Mouse (Mus musculus) heart, embryonic 14.5 days (tissue): ENCODE measurements around the gene Fgd3. TPM values are rescaled to one million over a fixed set of nuclear protein-coding genes. Genes with fewer than 3 reads are reported as not detected.

ENCODE experiments used
- ATAC-seq: fragments of 200-750 bp; cut with Nextera tagmentation; 2 replicates; pipeline ENCODE4 v1.8.0; 2017; ENCODE audit warnings: low read depth, moderate TSS enrichment; ENCODE audit not compliant: insufficient number of reproducible peaks, insufficient read depth, low FRiP score
- H3K27ac ChIP-seq, 2 experiments: fragments of 200-500 bp in 1 of 2; fragments of 300-500 bp in 1 of 2; sonication (generic) in 1 of 2; replicated peaks in 1 of 2; 2 replicates each; pipeline ENCODE4 v1.5.1; 2012 to 2014; ENCODE audit warnings: low read depth in 2 of 2, low read length in 2 of 2, control low read depth in 1 of 2, mild to moderate bottlenecking in 1 of 2, mixed read lengths in 1 of 2; ENCODE audit not compliant: control insufficient read depth in 1 of 2, insufficient read depth in 1 of 2
- H3K27me3 ChIP-seq: fragments of 300-500 bp; sonication (generic); 2 replicates; pipeline ENCODE4 v1.6.1; 2014; ENCODE audit warnings: mild to moderate bottlenecking, low read length, control low read depth; ENCODE audit not compliant: control insufficient read depth, insufficient read depth
- H3K36me3 ChIP-seq: fragments of 300-500 bp; sonication (generic); 2 replicates; pipeline ENCODE4 v1.6.1; 2014; ENCODE audit warnings: mild to moderate bottlenecking, control low read depth, low read length, mixed read lengths; ENCODE audit not compliant: control insufficient read depth, insufficient read depth
- H3K4me1 ChIP-seq, 2 experiments: fragments of 200-500 bp in 1 of 2; fragments of 300-500 bp in 1 of 2; sonication (generic) in 1 of 2; 2 replicates each; pipeline ENCODE4 v1.6.1; 2012 to 2014; ENCODE audit warnings: low read length in 2 of 2, control low read depth in 1 of 2, mixed read lengths in 1 of 2; ENCODE audit not compliant: control insufficient read depth in 2 of 2, insufficient read depth in 2 of 2
- H3K4me2 ChIP-seq: fragments of 300-500 bp; sonication (generic); 2 replicates; pipeline ENCODE4 v1.6.1; 2014; ENCODE audit warnings: mild to moderate bottlenecking, low read length
- H3K4me3 ChIP-seq, 2 experiments: fragments of 200-500 bp in 1 of 2; fragments of 300-500 bp in 1 of 2; sonication (generic) in 1 of 2; 2 replicates each; pipeline ENCODE4 v1.5.1; 2012 to 2014; ENCODE audit warnings: low read length in 2 of 2, mild to moderate bottlenecking in 2 of 2, control low read depth in 1 of 2, low read depth in 1 of 2, moderate library complexity in 1 of 2; ENCODE audit not compliant: control insufficient read depth in 1 of 2, insufficient read depth in 1 of 2
- H3K9ac ChIP-seq: fragments of 300-500 bp; sonication (generic); 2 replicates; pipeline ENCODE4 v1.6.1; 2014; ENCODE audit warnings: mild to moderate bottlenecking, low read length
- H3K9me3 ChIP-seq: fragments of 300-500 bp; sonication (generic); 2 replicates; pipeline ENCODE4 v1.6.1; 2016; ENCODE audit warnings: low read length, control low read depth; ENCODE audit not compliant: control insufficient read depth
- WGBS: fragments of 180-500 bp; shearing (Covaris S2); extraction: QIAGEN DNeasy Blood & Tissue Kit; methylation state at CpG from one replicate; pipeline ENCODE4 v1.1.7; 2014; 5-methylcytosine and 5-hydroxymethylcytosine counted together
- polyA plus RNA-seq: library from polyadenylated mRNA; unstranded; fragments of >200 nt; fragmentation: Nextera tagmentation; extraction: Ambion mirVana; gene quantifications from 2 replicates; pipeline ENCODE4 v1.2.1, GENCODE M21; 2014

Gene Fgd3
- polyA plus RNA-seq, 1 experiment from 2014 or later, result 0.09 TPM

GRCm38 (mm10) chr13:49298514-49299381 is 21.4 kb downstream of the Fgd3 start:
- H3K9me3 ChIP-seq, result no peaks in the 10 kb centered on the region
- no peak overlapping the region for H3K9ac ChIP-seq
- no peak overlapping the region for H3K4me3 ChIP-seq
- H3K4me1 ChIP-seq, result no peaks in the 10 kb centered on the region
- no peak overlapping the region for H3K4me2 ChIP-seq
- no peaks in the 10 kb centered on the region for H3K36me3 ChIP-seq
- no peak for ATAC-seq
- no peaks in the 10 kb centered on the region for H3K27me3 ChIP-seq
- 71% methylated on average over 14 of the region's 14 CpGs for WGBS
- no peak overlapping the region; a peak in 1 of 4 replicates for H3K27ac ChIP-seq

GRCm38 (mm10) chr13:49296270-49296669 is 23.8 kb downstream of the Fgd3 start:
- 72% methylated on average over 7 of the region's 7 CpGs for WGBS
- Histone ChIP-seq H3K36me3 (no peaks in the 10 kb centered on the region), H3K4me1 (no peaks in the 10 kb centered on the region), H3K4me2 (no peak overlapping the region), H3K9me3 (peaks cover 5% of the 10 kb centered on the region; the same call in 1 of the 2 replicates), H3K27me3 (no peaks in the 10 kb centered on the region), H3K9ac (no peak overlapping the region), H3K4me3 (no peak overlapping the region), H3K27ac (no peak overlapping the region)
- no peak for ATAC-seq

GRCm38 (mm10) chr13:49294108-49294507 is 26.0 kb downstream of the Fgd3 start:
- Histone ChIP-seq H3K9ac (no peak overlapping the region), H3K27me3 (no peaks in the 10 kb centered on the region), H3K4me1 (no peaks in the 10 kb centered on the region), H3K4me3 (no peak overlapping the region), H3K36me3 (no peaks in the 10 kb centered on the region), H3K27ac (no peak overlapping the region), H3K4me2 (no peak overlapping the region), H3K9me3 (peaks cover 5% of the 10 kb centered on the region; the same call in 1 of the 2 replicates)
- WGBS, result 66% methylated on average over 9 of the region's 9 CpGs
- no peak for ATAC-seq

GRCm38 (mm10) chr13:49291949-49292348 is 28.2 kb downstream of the Fgd3 start:
- Histone ChIP-seq H3K9ac (no peak overlapping the region), H3K27ac (no peak overlapping the region), H3K9me3 (peaks cover 5% of the 10 kb centered on the region; the same call in 1 of the 2 replicates), H3K36me3 (no peaks in the 10 kb centered on the region), H3K4me2 (no peak overlapping the region), H3K27me3 (no peaks in the 10 kb centered on the region), H3K4me3 (no peak overlapping the region), H3K4me1 (no peaks in the 10 kb centered on the region)
- no peak for ATAC-seq
- 88% methylated on average over 6 of the region's 6 CpGs for WGBS

- H3K4me1 ChIP-seq, result no peaks in the 10 kb centered on the region
- no peak overlapping the region for H3K27ac ChIP-seq
- H3K27me3 ChIP-seq, result no peaks in the 10 kb centered on the region
- peaks cover 5% of the 10 kb centered on the region; the same call in 1 of the 2 replicates for H3K9me3 ChIP-seq
- no peak overlapping the region for H3K9ac ChIP-seq
- no peak for ATAC-seq
- H3K36me3 ChIP-seq, result no peaks in the 10 kb centered on the region
- WGBS, result 44% methylated on average over 1 of the region's 1 CpGs
- H3K4me3 ChIP-seq, result no peak overlapping the region
- H3K4me2 ChIP-seq, result no peak overlapping the region
These were observed 28.7 kb downstream of the Fgd3 start for GRCm38 (mm10) chr13:49291398-49291797.

GRCm38 (mm10) chr13:49287224-49287623 is 32.9 kb downstream of the Fgd3 start:
- Histone ChIP-seq H3K36me3 (no peaks in the 10 kb centered on the region), H3K27ac (no peak overlapping the region), H3K9ac (no peak overlapping the region), H3K4me1 (peaks cover 0 to under 1% of the 10 kb centered on the region in 2 experiments; a peak in 1 of 4 replicates), H3K9me3 (peaks cover 5% of the 10 kb centered on the region; the same call in 1 of the 2 replicates), H3K4me2 (no peak overlapping the region), H3K4me3 (no peak overlapping the region), H3K27me3 (no peaks in the 10 kb centered on the region)
- WGBS, result 86% methylated on average over 6 of the region's 6 CpGs
- no peak for ATAC-seq

GRCm38 (mm10) chr13:49286750-49287149 is 33.4 kb downstream of the Fgd3 start:
- Histone ChIP-seq H3K4me2 (no peak overlapping the region), H3K9me3 (peaks cover 5% of the 10 kb centered on the region; the same call in 1 of the 2 replicates), H3K36me3 (no peaks in the 10 kb centered on the region), H3K27me3 (no peaks in the 10 kb centered on the region), H3K27ac (no peak overlapping the region), H3K4me3 (no peak overlapping the region), H3K9ac (no peak overlapping the region), H3K4me1 (peaks cover 0 to 2% of the 10 kb centered on the region in 2 experiments; a peak in 1 of 4 replicates)
- 67% methylated on average over 3 of the region's 3 CpGs for WGBS
- no peak for ATAC-seq
